Mouse (Mus musculus) frontal cortex, adult 2 months (tissue): ENCODE measurements around the gene Fetub. TPM values are rescaled to one million over a fixed set of nuclear protein-coding genes. Genes with fewer than 3 reads are reported as not detected.

Experiments used
- DNase-seq, 2 experiments: peaks; one replicate each; pipeline ENCODE4 v3.0.0; 2022; ENCODE audit warnings: low spot score in 1 of 2; ENCODE audit errors: extremely low spot score in 1 of 2
- polyA plus RNA-seq: library from polyadenylated mRNA; depleted of rRNA; stranded (reverse); fragments of >200 nt; gene quantifications from 2 replicates; pipeline ENCODE4 v1.2.3, GENCODE M21; 2012; rRNA removed

Fetub gene
- 0.26 and 1.5 TPM in 2 replicates for polyA plus RNA-seq

GRCm38 (mm10) chr16:22918034-22918433 lies at the start of gene Fetub:
Gene Fetub, plus strand, starts transcription at chr16:22918334.
- no peak for DNase-seq

DNA sequence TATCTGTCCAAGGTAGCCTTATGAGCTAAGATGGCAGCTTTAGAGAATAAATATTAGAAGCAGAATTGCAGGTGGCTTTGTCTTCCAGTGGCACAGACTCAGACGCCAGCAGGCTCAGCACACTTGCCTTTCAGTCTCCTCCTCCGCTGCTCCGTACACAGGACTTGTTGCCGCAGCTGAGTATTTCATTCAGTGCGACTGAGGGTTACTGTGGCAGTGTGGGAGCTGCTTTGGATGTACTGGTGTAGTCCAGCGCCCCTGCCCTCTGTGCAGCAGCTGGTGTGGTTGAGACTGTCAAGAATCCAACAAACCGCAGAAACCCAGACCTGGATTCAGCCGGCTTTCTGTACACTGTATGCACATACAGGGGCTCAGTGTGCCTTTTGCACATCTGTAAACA lies 45.7 kb upstream of the Fetub start:
- no peak for DNase-seq

DNA sequence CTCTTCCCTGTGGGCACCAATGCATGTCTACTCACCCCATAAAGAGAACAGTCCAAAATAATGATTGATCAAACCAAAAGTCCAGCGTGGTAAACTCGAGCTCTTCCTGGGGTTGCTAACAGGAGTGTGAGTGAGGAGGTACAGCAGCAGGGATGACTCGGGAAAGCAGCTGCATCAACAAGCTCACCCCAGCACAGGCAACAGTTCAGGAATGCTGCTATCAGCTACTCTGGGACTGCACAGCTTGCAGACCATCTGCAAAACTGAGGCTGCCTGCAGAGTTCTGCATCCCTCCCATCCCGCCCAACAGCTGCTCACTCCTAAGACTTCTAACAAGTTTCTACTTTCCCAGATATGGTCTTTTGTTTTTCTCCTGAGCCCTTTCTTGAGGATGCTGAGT lies 44.8 kb upstream of the Fetub start:
- DNase-seq, result no peak

GRCm38 (mm10) chr16:22876218-22877043 lies 41.7 kb upstream of the Fetub start:
- DNase-seq, result peak in 1 of 2 experiments; percentile 66

DNA sequence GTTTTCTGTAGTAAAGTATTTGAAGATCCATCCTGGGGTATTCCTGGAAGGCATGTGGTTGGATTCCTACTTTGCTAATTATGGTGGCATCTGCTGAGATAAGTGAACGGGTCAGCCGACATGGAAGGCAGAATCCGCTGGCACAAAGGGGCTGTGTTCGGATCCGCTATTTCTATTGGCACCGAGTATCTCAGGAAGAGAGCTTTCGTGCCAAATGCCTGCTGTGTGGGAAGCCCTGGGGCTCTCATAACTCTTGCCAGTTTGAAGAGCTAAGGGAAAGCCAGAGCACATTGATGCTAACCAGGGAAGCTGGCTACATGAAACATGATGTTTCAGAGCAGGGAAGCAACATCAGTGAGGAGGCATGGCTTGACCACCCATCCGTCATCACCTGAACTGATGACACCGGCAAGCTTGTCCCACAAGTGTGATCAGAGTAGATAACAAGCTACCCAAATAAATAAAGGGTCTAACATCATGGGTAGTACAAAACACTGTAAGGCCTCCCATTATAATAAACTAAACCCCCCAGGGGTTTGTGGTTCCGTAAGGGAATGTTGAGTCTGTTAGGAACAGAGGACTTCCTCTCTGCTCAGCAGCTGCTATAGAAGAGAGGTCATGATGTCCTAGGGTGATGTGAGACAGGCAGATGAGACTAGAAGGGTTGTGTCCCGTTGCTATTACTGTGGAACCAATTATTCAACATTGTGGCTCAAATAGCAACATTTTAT lies 40.3 kb upstream of the Fetub start:
- peak in 1 of 2 experiments; percentile 12 for DNase-seq

GRCm38 (mm10) chr16:22878716-22879115 lies 39.4 kb upstream of the Fetub start:
- DNase-seq, result no peak

GRCm38 (mm10) chr16:22879945-22880595 lies 38.1 kb upstream of the Fetub start:
- no peak for DNase-seq

- DNase-seq, result no peak
Observed at GRCm38 (mm10) chr16:22880900-22881299, 37.2 kb upstream of the Fetub start.

DNA sequence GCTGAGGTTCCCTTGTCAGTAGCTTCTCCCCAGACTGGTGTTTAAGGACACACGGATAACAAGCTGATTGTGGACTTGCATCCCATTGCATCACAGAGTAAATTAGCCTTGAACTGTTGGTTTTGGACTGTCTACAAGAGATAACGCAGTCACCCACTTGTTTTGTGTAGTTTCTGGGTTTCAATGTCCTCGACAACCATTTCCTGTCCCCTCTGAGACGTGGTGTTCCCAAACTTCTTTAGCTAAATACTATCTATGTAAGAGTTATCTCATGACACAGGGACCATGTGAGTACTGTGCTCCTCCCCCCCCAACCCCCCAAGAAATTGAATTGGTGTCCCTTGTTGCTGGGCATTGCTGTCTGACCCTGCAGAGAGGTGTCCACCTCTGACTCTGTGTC lies 36.6 kb upstream of the Fetub start:
- no peak for DNase-seq

GRCm38 (mm10) chr16:22883441-22883840 lies 34.7 kb upstream of the Fetub start:
- DNase-seq, result no peak

- no peak for DNase-seq
Observed at GRCm38 (mm10) chr16:22885356-22885755, 32.8 kb upstream of the Fetub start.

GRCm38 (mm10) chr16:22886726-22887125 lies 31.4 kb upstream of the Fetub start:
- DNase-seq, result no peak

DNA sequence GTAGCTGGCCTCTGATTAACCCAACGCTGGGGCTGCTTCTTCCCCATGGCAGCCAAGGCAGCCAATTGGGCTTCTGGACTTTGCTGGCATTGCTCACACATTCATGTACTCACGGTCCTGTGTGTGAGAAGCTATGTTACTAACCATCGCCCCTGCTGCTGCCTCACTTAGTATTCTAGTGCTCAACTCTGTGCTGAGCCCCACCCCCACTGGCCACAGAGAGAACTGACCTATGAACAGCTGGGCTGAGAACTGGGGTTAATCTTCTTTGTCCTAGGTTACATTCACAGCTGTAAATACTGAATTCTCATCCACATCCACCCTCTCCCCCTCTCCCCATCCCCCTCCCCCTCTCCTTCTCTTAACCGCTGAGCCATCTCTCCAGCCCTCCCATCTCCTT lies 29.3 kb upstream of the Fetub start:
- DNase-seq, result no peak

DNA sequence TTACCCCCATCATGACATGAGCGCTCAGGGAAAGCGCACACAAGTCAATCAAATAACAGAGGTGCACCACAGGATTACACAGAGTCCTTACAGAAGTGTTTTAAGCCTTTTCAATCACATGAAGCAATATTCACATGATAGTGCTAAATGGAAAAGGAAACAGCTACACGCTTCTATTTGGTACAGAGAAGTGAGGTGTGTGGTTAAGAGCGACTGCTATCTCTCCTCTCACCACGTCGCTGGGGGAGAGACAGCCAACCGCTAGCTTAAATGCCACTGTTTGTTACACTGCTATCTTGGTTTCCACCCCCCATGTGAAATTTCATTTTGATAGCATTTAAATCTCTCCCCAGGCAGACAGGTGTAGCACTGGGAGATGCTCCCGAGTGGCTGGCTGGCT lies 28.4 kb upstream of the Fetub start:
- no peak for DNase-seq

DNA sequence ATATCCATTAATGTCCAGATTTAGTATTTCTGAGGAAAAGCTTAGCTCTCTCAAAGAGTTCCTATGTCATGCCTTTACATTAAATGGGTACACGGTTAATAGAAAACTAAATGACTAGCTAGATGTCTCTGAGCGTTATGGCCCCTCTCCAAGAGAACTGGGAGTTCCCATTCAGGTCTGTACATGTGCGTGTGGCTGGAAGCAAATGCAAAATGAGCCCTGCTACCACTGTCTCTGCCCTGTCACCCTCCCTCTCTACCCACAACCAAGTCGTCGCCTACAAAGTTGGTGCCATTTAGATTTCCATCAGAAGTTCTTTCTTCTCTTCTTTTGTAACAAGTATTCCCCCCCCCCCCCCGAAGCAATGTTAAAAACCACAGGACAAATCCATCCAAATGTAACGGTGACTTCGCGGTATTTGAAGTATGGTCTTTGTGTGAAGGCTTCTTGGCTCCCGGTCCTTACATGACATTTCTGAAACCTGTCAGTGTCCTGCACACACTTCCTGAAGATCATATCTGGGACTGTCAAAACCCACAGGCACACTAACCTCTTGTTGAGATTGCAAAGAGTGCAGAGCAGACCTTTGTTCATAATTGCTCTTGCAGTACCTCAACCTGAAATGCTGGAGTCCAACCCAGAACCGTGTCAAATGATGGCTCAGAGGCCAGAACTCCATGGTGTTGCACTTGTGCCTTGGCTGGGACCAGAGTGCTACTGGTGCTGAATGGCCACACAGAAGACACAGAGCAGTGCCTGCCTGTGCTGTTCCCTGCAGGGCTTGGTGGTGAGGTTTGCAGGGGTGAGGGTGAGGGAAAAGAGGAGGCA lies 27.2 kb upstream of the Fetub start, which contains the start of gene Ahsg:
Gene Ahsg (plus strand): TSS at position 595 of the 828 bp plus-strand sequence.
- no peak for DNase-seq

GRCm38 (mm10) chr16:22891733-22892154 lies 26.4 kb upstream of the Fetub start:
- no peak for DNase-seq

DNA sequence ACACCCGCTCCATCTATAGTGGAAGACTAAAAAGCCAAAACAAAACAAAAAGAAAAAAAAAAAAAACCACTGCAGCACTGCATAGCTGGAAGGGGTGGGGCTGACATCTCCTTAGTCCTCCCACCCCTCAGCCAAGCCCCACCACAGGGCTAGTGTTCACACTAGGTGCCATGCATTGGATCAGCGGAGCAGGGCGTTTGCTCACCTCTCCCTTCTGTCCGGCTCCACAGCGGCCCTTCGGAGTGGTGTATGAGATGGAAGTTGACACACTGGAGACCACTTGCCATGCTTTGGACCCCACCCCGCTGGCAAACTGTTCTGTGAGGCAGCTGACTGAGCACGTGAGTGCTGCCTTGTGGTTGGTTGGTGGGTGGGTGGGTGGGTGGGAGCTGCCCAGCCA lies 24.0 kb upstream of the Fetub start:
- DNase-seq, result no peak

DNA sequence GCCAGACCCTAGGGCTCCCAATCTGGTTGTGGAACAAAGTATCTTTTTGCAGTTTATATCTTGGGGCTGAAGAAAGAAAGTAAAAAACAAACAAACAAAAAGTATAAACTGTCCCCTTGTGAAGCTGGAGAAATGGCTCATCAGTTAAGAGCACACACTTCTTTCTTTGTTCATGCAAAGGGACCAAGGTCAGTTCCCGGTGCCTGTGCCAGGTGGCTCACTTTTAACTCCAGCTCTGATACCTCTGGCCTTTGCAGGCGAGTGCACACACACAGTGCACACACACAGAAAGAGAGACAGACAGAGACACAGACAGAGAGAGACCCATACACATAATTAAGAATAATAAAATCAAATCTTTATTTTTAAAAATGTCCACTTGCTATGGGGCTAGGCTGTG lies 21.5 kb upstream of the Fetub start:
- DNase-seq, result no peak

DNA sequence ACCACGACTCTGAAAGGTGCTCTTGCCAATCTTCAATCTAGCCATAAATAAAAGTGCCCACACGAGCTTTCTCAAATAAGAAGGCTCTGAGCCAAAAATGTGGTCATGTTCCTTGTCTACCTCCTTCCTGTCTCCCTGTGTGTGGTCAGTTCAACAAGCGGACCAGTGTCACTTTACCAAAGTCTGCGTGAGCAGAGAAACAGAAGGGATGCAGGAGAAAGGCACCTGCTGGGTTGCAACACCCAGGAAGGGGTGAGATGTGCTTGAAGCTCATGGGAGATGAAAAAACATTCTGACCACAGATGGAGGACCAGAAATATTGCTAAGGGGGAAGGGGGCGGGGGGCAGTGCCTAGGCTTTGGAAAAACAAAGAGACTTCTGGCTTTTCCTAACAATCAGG lies 18.8 kb upstream of the Fetub start:
- no peak for DNase-seq

- no peak for DNase-seq
Observed at GRCm38 (mm10) chr16:22899866-22900570, 18.1 kb upstream of the Fetub start.
